Mouse (Mus musculus) C2C12 (cell line): ENCODE measurements around the gene RPS10-NUDT3.

Experiments
- CEBPB ChIP-seq: IDR thresholded peaks from one replicate; pipeline ENCODE4 v1.6.1; 2011; ENCODE audit warnings: low read depth, mild to moderate bottlenecking, control low read depth, moderate library complexity
- CTCF ChIP-seq: IDR thresholded peaks from one replicate; pipeline ENCODE4 v1.5.1; 2011; ENCODE audit not compliant: control insufficient read depth, insufficient read depth, insufficient read length
- FOSL1 ChIP-seq: IDR thresholded peaks from one replicate; pipeline ENCODE4 v1.8.0; 2011; ENCODE audit warnings: mild to moderate bottlenecking, low read length; ENCODE audit not compliant: poor library complexity, insufficient read depth, severe bottlenecking
- MYOD1 ChIP-seq: IDR thresholded peaks from one replicate; pipeline ENCODE4 v1.6.1; 2011; ENCODE audit warnings: low read depth; ENCODE audit not compliant: control insufficient read depth, insufficient read length
- MYOG ChIP-seq: IDR thresholded peaks from one replicate; pipeline ENCODE4 v1.6.1; 2011; ENCODE audit not compliant: control insufficient read depth, insufficient read length; ENCODE audit errors: extremely low read depth
- USF1 ChIP-seq: IDR thresholded peaks from one replicate; pipeline ENCODE4 v1.6.1; 2011; ENCODE audit warnings: low read depth, mild to moderate bottlenecking, control low read depth, moderate library complexity

GRCm38 (mm10) chr17:27558845-27559244, 76.2 kb downstream of the RPS10-NUDT3 start:
- TF ChIP-seq CTCF (no peak), MYOG (no peak), USF1 (no peak), FOSL1 (no peak), CEBPB (no peak), MYOD1 (no peak)
